Mouse (Mus musculus): ENCODE data around the gene Acoxl.

Acoxl gene

DNA sequence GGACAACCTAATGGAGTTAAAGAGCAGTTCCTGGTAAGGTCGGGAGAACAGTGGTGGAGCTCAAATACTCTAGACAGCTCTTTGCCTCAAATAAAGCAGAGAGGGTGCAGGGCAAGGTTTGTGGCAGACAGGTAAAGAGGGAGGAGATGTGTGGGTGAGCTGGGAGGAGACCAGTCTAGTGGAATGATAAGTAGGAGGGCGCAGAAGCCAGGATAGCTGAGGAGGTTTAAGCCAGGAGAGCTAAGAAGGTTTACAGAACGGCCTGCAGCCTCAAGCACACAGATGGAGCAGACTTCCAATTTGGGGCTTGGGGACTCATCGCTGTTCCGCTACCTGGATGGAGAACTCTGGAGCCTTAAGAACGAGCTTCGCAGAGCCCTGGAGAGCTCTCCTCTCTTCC lies at the start of gene Acoxl:
TSS of gene Acoxl (plus strand) at position 301 of the 400 bp plus-strand sequence.
- in situ Hi-C loops (cut with MseI, MboI) = no loop called here

DNA sequence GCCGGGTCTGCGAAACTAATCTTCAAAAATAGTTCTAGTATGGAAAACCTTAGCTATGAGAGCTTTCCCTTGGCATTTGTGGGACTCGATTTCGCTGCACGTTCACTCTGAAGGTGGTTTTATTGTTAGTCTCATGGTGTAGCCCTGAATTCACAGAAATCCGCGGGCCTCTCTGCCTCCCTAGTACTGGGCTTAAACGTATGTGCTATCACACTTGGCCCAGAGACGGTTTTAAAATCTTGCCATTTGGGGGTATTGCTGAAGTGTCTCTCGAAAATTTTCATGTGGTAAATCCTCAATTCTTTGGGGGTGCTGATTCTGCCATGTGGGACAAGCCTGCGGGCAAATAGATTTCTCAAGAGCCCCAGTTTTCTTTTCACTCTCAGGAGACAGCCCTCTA lies 49.5 kb upstream of the Acoxl start:
- in situ Hi-C loops (cut with MseI, MboI) = no loop called here

DNA sequence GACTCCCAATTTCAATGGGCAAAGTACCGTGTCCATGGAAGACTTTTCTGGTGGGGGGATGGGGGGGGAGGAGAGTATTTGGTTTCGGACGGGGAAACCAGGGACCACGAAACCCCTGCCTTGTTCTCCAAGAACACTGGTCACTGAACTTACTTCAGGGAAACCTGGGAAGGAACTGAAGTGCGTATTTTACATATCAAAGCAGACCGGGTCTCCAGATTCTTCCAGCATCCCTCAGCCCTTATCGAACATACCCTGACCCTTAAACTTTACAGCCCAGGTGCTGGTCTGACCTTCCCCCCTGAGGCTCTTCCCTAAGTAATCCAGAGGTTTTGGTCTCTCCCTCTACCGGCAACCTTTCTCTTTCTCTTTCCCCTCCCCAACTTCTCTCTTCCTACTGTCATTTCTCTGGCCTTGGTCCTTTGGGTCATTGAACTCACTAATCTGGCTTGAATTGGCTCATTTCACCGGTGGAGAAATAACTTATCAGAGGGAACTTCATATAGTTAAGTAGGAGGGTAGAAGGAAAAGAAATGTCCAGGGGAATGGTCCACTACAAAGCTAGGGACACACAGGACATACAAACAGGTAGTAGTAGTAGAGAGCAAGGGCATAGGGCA lies 48.9 kb upstream of the Acoxl start:
- in situ Hi-C loops (cut with MseI, MboI) = no loop called here

DNA sequence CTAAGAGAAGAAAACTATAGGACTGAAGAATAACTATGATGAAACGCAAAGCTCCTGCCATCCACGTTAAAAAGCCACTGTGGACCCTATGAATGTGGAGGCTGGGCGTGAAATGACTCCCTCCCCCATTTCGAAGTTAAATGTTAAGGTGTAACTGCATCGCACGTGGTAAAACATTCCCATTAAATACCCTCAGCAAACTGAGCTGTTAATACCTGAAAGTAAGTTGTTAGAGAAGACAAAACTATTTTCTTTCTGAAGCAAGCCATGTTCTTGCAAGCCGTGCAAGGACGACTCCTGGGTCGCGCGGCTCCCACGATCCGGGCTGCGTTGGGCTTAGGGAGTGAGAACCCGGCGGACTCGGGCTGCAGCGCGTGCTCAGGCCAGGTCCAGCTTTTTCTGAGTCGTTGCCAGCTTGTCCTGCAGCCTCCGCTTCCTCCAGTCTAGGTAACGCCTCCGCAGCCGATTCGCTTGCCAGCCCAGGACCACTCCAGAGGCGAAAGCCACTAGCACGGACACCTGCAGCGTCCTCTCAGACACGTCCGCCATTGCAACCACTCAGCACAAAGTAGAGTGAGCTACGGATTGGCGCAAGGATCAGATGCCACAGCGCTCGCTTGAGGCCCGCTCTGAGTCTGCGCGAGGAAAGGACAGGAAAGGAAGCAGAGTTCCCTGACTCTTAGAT lies 46.6 kb upstream of the Acoxl start, which contains the start of gene Mtln:
TSS of gene Mtln (minus strand) at position 570 of the 685 bp plus-strand sequence.
- in situ Hi-C loops (cut with MseI, MboI) = no loop called here

DNA sequence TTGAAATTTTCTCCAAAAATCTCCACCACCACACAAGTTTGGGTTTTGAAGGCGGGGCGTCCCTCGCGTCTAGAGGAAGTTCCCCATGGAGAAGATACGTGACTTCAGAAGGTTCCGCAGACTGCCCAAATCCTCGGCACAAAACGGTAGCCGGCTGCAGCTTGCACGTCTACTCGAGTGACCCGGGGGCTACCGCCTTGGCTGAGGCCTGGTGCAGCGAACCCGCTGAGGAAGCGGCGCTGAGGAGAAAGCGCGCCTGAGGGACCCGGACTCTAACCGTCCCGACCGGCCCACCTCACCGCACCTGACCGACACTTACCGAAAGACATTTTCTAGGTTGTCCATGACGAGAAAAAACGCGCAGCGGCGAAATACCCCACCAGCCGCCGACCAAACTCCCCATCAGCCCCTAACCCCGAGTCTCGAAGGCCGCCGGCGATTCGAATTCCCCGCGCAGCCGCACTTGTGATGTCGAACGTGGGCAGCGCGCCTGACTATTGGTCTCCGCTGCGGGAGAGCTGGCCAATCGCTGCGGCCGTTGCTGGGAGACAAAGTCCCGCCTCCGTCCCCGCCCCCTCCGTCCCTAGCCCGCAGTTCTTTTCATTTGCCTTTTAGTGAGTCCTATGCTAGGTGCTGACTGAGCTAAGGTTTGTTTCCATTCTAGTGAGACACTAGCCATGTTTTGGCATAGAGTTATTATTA lies 7.1 kb upstream of the Acoxl start, which contains the start of gene Bub1:
TSS of gene Bub1 (minus strand) at position 465 of the 702 bp plus-strand sequence.
- in situ Hi-C loops (cut with MseI, MboI) = no loop called here

DNA sequence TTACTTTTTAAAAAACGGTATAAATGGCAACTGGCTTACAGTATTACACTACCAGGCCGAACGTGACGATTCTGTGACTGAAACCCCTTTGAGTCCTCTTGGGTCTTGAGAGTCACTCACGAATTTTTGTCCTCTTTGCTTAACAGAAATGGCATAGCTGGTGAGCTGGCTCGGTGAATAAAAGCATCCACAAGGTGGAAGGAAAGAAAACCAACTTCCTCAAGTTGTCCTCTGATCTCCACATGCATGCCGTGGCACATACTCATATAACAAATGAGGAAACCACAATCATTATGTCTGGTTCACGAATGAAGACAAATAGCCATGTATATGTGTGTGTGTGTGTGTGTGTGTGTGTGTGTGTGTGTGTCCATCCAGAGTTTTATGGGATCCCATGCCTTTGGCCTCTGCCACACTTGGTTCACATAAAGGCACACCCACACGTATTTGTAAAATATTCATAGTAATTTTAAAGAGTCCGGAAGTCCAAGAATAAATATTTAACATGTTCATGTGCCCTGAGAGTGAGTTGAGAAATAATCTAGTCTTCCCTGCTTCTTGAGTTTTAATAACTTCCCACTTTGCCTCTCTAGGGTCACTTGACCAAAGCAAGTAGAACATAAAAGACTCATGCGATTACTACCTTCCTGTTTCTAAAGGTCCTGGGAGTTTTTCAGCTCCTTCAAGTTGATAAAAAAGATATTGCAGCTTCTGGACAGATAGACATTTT lies 6.4 kb upstream of the Acoxl start:
- in situ Hi-C loops (cut with MseI, MboI) = no loop called here

DNA sequence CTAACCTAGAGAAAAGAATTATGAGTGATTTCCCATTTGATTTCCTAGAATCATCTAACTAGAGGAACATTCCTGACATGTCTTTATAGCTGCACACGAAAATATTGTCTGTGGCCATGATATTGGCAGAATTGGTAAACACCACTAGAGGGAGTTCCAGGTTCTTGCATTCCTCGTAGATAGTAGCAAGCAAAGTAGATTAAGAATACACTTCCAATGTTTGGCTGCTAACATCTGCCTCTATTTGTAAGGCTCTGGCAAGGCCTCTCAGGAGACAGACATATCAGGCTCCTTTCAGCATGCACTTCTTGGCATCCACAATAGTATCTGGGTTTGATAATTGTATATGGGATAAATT lies 5.9 kb upstream of the Acoxl start:
- in situ Hi-C loops (cut with MseI, MboI) = no loop called here

DNA sequence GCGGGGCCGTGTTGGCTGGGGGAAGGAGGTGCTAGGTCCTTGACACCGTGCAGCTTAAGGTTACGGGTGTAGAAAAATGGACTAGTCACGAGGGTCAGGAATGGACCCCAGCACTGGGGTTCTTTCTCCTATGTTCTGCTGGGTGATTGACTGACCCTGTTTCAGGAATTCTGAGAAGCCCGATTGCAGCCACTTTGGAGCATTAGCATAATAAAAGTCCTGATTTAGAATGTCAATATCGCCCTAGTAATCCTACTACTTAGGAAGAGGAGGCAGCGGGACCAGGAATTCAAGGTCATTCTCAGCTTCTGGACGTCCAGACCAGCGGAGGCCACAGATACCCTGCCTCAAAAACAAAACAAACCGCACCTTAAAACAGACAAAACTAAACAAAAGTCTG lies 749 bp downstream of the Acoxl start:
- in situ Hi-C loops (cut with MseI, MboI) = no loop called here

DNA sequence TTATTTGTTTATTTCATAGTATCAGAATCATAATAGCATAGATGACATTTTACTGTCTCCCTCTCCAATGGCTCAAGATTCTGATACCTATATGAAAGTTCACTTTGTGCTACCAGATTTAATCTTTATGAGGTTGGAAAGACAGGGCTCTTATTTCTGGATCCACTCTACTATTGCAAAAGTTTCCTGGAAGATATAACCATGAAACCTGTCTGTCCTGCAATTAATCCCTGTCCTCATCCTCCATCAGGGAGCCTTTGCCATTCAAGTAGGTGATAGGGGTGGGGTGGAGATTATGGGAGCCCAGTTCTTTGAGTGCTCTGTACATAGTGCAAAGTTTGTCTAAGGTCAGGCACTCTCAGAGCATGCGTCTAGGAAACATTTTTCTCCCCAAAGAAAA lies 2.7 kb downstream of the Acoxl start:
- in situ Hi-C loops (cut with MseI, MboI) = no loop called here

DNA sequence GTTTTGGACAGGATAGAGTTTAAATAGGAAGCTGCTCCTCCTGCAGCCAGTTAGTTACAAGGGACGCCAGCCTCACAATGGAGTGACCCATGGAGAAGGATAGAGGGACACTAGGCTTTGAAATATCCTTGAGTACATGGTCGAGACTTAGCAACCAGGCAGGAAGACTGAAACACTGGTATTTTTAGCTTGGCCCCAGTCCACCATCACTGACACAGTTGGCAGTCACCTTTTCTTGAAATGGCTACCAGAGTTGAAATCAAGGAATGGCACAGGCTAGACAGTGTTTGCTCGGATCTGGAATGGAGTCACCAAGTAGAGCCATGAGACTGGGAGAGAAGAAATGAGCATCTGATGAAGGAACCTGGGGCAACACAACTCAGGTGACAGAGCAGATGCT lies 3.7 kb downstream of the Acoxl start:
- in situ Hi-C loops (cut with MseI, MboI) = no loop called here

DNA sequence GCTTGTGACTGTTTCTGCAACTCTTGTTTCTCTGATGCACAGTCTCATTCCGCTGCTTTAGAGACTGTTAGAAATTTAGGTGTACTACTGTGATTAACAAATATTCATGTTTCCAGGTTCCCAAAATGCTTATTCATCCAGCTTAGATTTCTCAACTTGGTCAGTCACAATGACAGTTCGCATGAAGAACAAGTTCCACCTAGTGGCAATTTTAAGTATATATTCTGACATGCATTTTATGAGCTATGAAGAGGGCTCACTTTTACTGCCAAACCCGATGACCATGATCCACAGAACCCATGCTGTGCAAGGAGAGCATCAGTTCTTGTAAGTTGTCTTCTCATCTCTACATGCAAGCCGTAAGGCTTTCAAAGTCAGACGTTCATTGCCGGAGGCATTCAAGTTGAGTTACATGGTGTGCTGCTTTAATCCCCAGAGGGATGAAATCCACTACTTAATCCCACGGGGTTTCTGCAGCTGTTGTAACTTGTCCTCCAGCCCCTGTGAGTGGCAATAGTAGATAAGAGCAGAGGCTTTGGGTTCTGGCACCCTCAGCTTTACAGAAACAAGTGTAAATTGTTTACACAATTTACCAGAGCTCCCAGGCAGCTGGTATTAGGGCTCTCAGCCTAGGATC lies 6.8 kb downstream of the Acoxl start:
- in situ Hi-C loops (cut with MseI, MboI) = no loop called here

DNA sequence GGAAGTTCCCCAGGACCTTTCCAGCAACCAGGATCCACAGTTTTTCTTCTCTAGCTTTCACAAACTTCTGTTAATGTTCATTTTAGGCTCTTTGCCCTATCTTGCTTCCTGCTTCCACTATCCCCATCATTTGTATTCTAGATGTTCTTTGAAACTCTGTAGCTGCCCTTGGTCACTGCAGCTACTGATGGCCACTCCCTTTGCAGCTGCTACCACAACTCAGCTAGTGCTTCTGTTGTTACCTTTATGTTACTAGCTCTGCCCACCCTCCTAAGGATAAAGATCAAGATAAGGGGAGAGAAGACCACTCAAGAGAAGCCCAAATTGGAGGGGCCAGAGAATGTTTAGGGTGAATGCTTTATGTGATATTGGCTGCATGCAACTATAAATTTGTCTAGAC lies 7.3 kb downstream of the Acoxl start:
- in situ Hi-C loops (cut with MseI, MboI) = no loop called here

DNA sequence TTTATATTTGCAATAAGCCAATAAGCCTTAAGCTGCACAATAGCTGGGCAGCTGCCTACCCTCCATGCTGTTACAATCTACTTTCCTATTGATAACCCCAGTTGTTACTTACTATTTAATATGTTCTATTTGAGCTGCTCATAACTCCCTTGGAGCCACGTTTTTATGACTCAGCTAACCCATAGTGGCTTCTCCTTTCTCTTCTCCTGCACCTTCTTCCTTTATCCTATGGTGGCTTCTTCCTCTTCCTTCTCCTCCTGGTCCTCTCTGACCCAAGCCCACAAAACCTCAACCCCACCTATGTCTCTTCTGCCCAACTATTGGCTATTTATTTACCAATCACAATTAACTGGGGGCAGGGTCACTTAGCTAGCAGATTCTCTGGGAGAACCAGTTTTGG lies 7.9 kb downstream of the Acoxl start:
- in situ Hi-C loops (cut with MseI, MboI) = no loop called here

DNA sequence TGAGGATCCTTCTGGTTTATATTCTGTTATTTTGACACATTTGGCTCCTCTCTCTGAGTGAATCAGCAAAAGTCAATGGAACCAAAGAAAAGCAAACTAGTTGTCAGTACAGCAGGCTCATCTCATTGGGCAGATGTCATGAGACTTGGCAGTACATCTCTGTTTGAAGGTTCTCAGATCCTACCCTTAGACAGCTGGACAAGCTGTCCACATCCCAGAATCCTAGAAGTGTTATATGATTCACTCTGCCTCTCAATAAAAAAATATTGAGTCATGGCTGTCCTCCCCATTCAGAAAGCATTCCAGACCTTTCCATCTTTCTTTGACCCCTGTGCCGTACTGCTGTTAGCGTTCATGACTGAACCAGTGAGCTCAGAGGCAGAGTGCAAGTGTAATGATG lies 11.7 kb downstream of the Acoxl start:
- in situ Hi-C loops (cut with MseI, MboI) = no loop called here

DNA sequence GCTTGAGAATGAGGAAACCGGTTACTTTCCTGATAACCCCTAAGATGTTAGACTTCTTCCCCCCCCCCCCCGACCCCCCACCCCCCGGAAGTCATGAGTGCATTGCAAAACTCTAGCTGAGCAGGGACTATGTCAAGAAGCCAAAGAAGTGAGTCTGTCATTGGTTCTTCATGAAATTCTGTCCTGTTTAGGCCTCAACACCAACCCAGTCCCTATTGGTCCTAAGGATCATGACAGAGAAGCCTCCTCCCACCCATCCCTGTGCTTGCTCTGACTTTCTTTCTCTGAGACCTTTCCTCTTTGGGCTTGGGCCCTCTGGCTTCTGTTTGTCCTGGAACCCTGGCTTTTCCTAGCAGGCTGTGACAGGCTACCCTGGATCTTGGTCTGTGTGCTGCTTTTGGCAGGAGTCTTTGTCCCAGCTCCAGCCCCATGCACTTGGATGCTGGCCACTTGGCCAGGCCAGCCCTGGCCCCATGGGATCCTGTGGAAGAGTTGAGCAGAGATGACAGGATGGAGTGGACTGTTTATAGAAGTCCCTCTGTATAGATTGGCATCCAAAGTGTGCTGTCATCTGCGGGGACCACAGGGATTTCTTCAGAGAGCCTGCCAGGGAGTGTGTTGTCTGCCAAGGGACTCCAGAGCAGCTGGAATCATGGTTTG lies 15.8 kb downstream of the Acoxl start:
- in situ Hi-C loops (cut with MseI, MboI) = no loop called here

DNA sequence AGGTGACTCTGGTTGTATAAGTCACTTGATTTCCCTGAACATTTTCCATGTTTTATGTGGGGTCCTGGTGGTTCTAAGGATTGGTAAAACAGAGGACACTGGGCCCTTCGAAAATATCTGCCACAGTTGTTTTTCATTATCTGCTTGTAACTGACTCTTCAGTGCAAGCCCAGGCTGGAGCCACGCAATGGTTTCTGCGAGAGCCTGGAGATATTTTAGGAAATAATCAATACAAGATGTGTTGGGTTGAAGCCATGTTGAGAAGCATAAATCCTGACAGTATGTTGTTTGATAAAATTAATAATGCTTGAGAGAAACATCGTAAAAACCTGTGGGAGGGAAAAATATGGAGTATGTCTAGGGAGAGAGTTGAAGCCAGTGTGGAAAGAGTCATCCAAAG lies 25.7 kb downstream of the Acoxl start:
- in situ Hi-C loops (cut with MseI, MboI) = no loop called here

DNA sequence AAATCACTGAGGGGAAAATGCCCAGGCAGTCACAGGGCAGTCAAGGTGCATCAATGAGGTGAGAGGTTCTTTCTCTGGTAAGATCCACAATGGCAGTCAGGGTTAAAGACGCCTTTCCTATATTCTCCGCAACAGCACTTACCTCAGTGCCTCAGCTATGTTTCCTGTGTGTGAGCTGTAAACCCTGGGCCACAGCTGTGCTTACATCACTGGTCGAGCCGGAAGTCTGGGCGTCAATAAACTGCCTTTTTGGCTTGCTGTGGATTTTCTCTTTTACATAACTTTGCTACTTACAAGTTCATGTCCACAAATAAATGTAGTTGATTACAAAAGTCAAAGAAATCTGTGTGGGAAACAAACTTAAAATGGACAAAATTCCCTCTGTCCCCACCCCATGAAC lies 42.4 kb downstream of the Acoxl start:
- in situ Hi-C loops (cut with MseI, MboI) = loop anchor here (10.0 to 25.0 kb wide), 2 partner anchors 231 to 514 kb away; no protein-coding TSS in a partner anchor

DNA sequence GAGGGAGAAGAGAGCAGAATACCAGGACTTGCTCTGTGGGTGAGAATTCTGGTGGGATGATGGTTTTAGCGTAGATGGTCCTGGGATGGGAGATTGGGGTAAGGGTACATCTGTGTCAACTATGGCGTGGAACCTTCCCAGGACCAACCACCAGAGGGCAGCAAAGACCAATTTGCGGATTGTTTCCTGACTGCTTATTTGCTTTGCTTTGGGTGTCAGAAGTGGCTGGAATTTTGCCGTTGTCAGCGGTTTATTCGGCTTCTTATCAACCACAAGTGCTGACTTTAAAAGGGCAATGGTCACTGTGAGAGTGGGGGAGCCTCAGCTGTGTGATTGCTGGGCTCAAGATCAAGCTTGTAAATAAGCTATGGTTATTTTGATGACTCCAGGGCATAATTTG lies 50.8 kb downstream of the Acoxl start:
- in situ Hi-C loops (cut with MseI, MboI) = loop anchor here (10.0 to 25.0 kb wide), 2 partner anchors 223 to 505 kb away; no protein-coding TSS in a partner anchor

DNA sequence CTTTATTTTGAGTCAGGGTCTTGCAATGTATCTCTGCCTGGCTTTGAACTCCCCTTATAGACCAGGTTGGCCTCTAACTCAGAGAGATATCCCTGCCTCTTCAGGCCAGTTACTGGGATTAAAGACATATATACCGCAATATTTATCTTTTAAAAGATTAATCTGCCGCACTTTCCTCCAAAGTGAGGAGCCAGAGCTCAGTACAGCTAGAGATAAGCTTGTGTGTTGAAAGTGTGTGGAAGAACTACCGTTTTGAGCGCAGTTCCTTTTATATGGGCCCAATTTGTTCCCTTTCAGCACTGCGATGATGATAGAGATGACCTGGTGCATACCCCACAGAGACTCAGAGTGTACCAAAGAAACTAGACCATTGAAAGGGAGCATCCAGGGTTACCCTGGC lies 51.3 kb downstream of the Acoxl start:
- in situ Hi-C loops (cut with MseI, MboI) = loop anchor here (10.0 to 25.0 kb wide), 2 partner anchors 222 to 505 kb away; no protein-coding TSS in a partner anchor

DNA sequence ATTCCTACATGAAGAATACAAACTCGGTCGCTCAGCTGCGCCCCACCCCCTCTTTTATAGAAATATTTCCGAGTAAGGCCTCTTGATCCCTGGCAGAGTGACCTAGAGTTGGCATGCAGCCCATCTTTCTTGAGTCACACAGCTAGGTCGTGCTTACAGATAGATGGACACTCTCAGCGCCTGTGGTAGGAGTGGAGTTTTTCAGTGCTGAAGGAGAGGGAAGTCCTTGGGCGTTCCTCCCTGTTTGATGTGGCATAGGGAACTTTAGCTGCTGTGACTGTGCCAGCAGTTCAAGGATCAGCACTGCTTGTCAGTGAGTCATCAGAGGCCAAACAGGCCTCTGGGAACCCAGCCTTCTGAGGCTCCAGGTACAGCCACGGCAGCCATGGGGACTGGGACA lies 51.9 kb downstream of the Acoxl start:
- in situ Hi-C loops (cut with MseI, MboI) = loop anchor here in 1 of 2 experiments (10.0 to 25.0 kb wide), 2 partner anchors 222 to 504 kb away; no protein-coding TSS in a partner anchor

DNA sequence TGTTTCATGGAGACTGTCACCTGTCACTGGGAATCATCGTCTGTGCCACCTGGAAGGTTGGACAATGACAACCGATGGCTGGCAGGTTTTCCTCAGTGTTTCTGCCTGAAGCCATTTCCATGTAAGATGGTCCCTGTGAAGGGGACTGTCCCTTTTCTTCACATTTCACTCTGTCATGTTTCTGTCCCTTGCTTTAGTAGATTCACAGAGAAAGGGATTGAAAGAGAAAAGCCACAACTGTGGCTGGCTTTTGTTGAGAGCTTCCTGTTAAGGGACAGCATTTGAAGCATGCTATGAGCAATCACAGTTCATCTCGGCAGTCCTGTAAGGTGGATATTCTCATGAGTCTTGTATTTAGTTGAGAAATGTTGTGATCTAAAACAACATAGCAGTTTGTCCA lies 52.4 kb downstream of the Acoxl start:
- in situ Hi-C loops (cut with MseI, MboI) = loop anchor here in 1 of 2 experiments (10.0 to 25.0 kb wide), 2 partner anchors 221 to 504 kb away; no protein-coding TSS in a partner anchor

Data from mouse trophoblast stem cell (cell line).